Mouse (Mus musculus): ENCODE measurements around the gene Runx1.

- no peak for TF ChIP-seq MAFK (IDR thresholded peaks at IDR 0.05; ENCODE audit: insufficient read depth, low read depth, low read length)
- no peak for TF ChIP-seq ZNF384 (IDR thresholded peaks at IDR 0.05; ENCODE audit: low read depth, low read length)
- TF ChIP-seq CHD2 (IDR thresholded peaks at IDR 0.05; ENCODE audit: low read depth, low read length): no peak
Observed at GRCm38 (mm10) chr16:92591783-92592182, 234.2 kb downstream of the Runx1 start.

Data from ES-E14 (cell line).